Mouse (Mus musculus) lung, embryonic 16.5 days (tissue): ENCODE data around the gene Lgr6. TPM values are rescaled to one million over a fixed set of nuclear protein-coding genes. Genes with fewer than 3 reads are reported as not detected.

Experiments used
- ATAC-seq: fragments of 200-750 bp; cut with Nextera tagmentation; 2 replicates; pipeline ENCODE4 v1.8.0; 2017; ENCODE audit warnings: low read depth, mild to moderate bottlenecking, moderate library complexity
- H3K27ac ChIP-seq: fragments of 300-500 bp; sonication (generic); 2 replicates; pipeline ENCODE4 v1.5.1; 2014; ENCODE audit warnings: mild to moderate bottlenecking, control low read depth, low read length
- H3K27me3 ChIP-seq: fragments of 300-500 bp; sonication (generic); 2 replicates; pipeline ENCODE4 v1.6.1; 2014; ENCODE audit warnings: low read depth, low read length, mixed read lengths; ENCODE audit not compliant: control insufficient read depth, insufficient read depth
- H3K36me3 ChIP-seq: fragments of 300-500 bp; sonication (generic); 2 replicates; pipeline ENCODE4 v1.6.1; 2014; ENCODE audit warnings: low read length; ENCODE audit not compliant: control insufficient read depth, insufficient read depth
- H3K4me1 ChIP-seq: fragments of 300-500 bp; sonication (generic); replicated peaks from 2 replicates; pipeline ENCODE4 v1.6.1; 2014; ENCODE audit warnings: low read length, mixed read lengths; ENCODE audit not compliant: control insufficient read depth, insufficient read depth
- H3K4me2 ChIP-seq: fragments of 300-500 bp; sonication (generic); 2 replicates; pipeline ENCODE4 v1.6.1; 2014; ENCODE audit warnings: low read depth, low read length, control low read depth
- H3K4me3 ChIP-seq: fragments of 300-500 bp; sonication (generic); 2 replicates; pipeline ENCODE4 v1.5.1; 2014; ENCODE audit warnings: mild to moderate bottlenecking, low read length, control low read depth
- H3K9ac ChIP-seq: fragments of 300-500 bp; sonication (generic); 2 replicates; pipeline ENCODE4 v1.6.1; 2014; ENCODE audit warnings: low read length, control low read depth
- H3K9me3 ChIP-seq: fragments of 300-500 bp; sonication (generic); 2 replicates; pipeline ENCODE4 v1.6.1; 2016; ENCODE audit warnings: low read length; ENCODE audit not compliant: control insufficient read depth
- WGBS: fragments of 180-500 bp; shearing (Covaris S2); extraction: QIAGEN DNeasy Blood & Tissue Kit; methylation state at CpG from one replicate; pipeline ENCODE4 v1.1.7; 2014; 5-methylcytosine and 5-hydroxymethylcytosine counted together
- polyA plus RNA-seq: library from polyadenylated mRNA; unstranded; fragments of >200 nt; fragmentation: Nextera tagmentation; extraction: Ambion mirVana; gene quantifications from 2 replicates; pipeline ENCODE4 v1.2.1, GENCODE M21; 2015

Lgr6 gene
- polyA plus RNA-seq, 1 experiment from 2014 or later = 9.2 TPM

GRCm38 (mm10) chr1:134987962-134988341 lies 117.1 kb downstream of the Lgr6 start:
- Histone ChIP-seq H3K4me3 (peak overlapping the region; percentile 45), H3K9me3 (no peaks in the 10 kb centered on the region), H3K27ac (no peak overlapping the region), H3K9ac (peak overlapping the region; percentile 54), H3K4me1 (peaks cover 9% of the 10 kb centered on the region), H3K4me2 (peak overlapping the region; percentile 84), H3K36me3 (no peaks in the 10 kb centered on the region), H3K27me3 (peaks cover 30% of the 10 kb centered on the region)
- WGBS = 10% methylated on average over 14 of the region's 14 CpGs
- peak; percentile 27 for ATAC-seq

GRCm38 (mm10) chr1:134987173-134987961 lies 117.7 kb downstream of the Lgr6 start:
- Histone ChIP-seq H3K27me3 (peaks cover 28% of the 10 kb centered on the region), H3K27ac (no peak overlapping the region), H3K4me3 (peak overlapping the region; percentile 45), H3K9me3 (no peaks in the 10 kb centered on the region), H3K36me3 (no peaks in the 10 kb centered on the region), H3K4me2 (peak overlapping the region; percentile 84), H3K4me1 (peaks cover 9% of the 10 kb centered on the region), H3K9ac (peak overlapping the region; percentile 54)
- WGBS = 30% methylated on average over 48 of the region's 48 CpGs
- peak; percentile 84 for ATAC-seq

GRCm38 (mm10) chr1:134972920-134973319 lies 132.2 kb downstream of the Lgr6 start:
- Histone ChIP-seq H3K4me2 (no peak overlapping the region), H3K27ac (no peak overlapping the region), H3K9me3 (no peaks in the 10 kb centered on the region), H3K9ac (no peak overlapping the region), H3K4me3 (no peak overlapping the region), H3K4me1 (no peaks in the 10 kb centered on the region), H3K27me3 (no peaks in the 10 kb centered on the region), H3K36me3 (peaks cover 26% of the 10 kb centered on the region)
- no peak for ATAC-seq
- WGBS = 63% methylated on average over 1 of the region's 1 CpGs

DNA sequence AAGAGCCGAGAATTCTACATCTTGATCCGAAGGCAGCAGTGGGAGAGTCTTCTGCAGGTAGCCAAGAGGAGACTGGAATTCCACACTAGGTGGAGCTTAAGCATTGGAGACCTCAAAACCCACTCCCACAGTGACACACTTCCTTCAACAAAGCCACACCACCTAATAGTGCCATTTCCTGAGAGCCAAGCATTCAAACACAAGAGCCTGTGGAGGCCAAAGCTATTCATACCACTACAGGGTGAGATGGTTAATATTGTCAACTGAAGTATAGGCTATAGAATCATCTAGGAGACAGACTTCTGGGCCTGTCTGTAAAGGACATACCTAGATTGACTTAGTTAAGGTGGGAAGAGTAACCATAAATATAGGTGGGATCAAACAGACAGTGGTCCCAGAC lies 139.6 kb downstream of the Lgr6 start:
- 89% methylated on average over 2 of the region's 2 CpGs for WGBS
- Histone ChIP-seq H3K36me3 (peaks cover 11% of the 10 kb centered on the region), H3K9ac (no peak overlapping the region), H3K9me3 (no peaks in the 10 kb centered on the region), H3K4me2 (no peak overlapping the region), H3K4me3 (no peak overlapping the region), H3K27ac (no peak overlapping the region), H3K27me3 (no peaks in the 10 kb centered on the region), H3K4me1 (peaks cover 13% of the 10 kb centered on the region)
- ATAC-seq = no peak

- under 1% methylated on average over 11 of the region's 11 CpGs for WGBS
- Histone ChIP-seq H3K27me3 (no peaks in the 10 kb centered on the region), H3K4me3 (peak overlapping the region; percentile 68), H3K36me3 (no peaks in the 10 kb centered on the region; the same call in 1 of the 2 replicates), H3K9ac (peak overlapping the region; percentile 69), H3K9me3 (no peaks in the 10 kb centered on the region), H3K4me1 (peaks cover 13% of the 10 kb centered on the region), H3K4me2 (peak overlapping the region; percentile 80), H3K27ac (peak overlapping the region; percentile 26; the same call in 1 of the 2 replicates)
- ATAC-seq = peak; percentile 64
Measured at GRCm38 (mm10) chr1:134962821-134963220, 142.3 kb downstream of the Lgr6 start.

DNA sequence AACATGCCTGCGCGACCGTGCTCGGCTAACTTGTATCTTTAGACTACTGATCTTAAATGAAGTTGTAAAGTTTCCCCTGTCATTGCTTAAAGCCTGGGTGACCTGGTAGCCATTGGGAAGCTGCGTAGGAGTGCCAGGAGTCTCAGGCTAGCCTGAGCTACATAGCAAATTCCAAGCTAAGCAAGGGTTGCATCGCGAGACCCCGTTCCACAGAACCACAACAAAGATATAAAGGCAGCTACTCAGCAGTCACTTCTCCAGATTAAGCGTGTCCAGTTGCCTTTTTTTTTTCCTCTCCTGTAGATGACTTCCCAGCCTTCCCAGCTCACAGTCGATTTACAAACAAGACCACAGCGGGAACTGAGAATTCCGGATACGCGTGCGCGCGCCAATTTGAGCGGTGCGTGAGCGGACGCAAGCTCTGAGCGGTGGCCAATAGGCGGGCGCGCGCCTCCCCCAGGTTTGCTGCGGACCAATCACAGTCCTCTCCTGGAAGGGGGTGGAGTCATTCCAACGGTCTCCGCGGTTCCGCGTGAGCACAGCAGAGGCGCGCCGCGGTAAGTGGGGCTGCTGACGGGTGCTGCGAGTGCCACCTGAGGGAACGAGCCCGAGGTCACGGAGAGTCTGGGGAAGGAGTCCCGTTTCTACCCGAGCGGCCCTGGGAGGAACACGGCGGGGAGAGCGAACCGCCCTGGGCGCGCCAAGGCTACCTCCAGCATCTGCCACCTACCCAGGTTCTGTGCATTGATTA lies 142.8 kb downstream of the Lgr6 start, which contains the start of gene Ube2t:
TSS of gene Ube2t (plus strand) at position 513 of the 751 bp plus-strand sequence.
- Histone ChIP-seq H3K9ac (peak within 1 kb of the TSS; percentile 69), H3K27me3 (no peaks in the 10 kb centered on the region), H3K4me3 (peak within 1 kb of the TSS; percentile 68), H3K4me2 (peak within 1 kb of the TSS; percentile 80), H3K4me1 (peaks cover 13% of the 10 kb centered on the region), H3K27ac (peak within 1 kb of the TSS; percentile 26; the same call in 1 of the 2 replicates), H3K36me3 (no peaks in the 10 kb centered on the region; the same call in 1 of the 2 replicates), H3K9me3 (no peaks in the 10 kb centered on the region)
- 2% methylated on average over 50 of the region's 50 CpGs for WGBS
- peak; percentile 100 for ATAC-seq

DNA sequence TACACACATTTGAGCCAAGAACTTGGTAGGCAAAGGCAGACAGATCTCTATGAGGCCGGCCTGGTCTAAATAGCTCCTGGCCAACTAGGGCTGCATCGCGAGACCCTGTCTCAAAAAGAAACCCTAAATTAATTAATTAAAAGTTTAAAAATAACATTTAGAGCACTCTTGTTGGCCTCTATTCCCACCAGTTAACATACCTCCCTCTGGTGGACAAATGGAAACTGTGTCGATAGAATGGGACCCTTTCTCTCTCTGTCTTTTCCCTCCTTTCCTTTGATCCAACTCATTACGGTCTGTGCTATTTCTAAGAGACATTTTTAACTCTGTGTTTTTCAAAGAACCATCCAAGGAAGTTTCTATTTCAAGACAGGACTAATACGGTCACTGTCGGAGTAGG lies 144.4 kb downstream of the Lgr6 start:
- WGBS = 53% methylated on average over 7 of the region's 7 CpGs
- H3K36me3 ChIP-seq = no peaks in the 10 kb centered on the region; the same call in 1 of the 2 replicates
- no peak overlapping the region for H3K4me2 ChIP-seq
- H3K9ac ChIP-seq = no peak overlapping the region
- no peak overlapping the region for H3K4me3 ChIP-seq
- H3K9me3 ChIP-seq = no peaks in the 10 kb centered on the region
- H3K27me3 ChIP-seq = no peaks in the 10 kb centered on the region
- peaks cover 13% of the 10 kb centered on the region for H3K4me1 ChIP-seq
- H3K27ac ChIP-seq = no peak overlapping the region
- no peak for ATAC-seq

DNA sequence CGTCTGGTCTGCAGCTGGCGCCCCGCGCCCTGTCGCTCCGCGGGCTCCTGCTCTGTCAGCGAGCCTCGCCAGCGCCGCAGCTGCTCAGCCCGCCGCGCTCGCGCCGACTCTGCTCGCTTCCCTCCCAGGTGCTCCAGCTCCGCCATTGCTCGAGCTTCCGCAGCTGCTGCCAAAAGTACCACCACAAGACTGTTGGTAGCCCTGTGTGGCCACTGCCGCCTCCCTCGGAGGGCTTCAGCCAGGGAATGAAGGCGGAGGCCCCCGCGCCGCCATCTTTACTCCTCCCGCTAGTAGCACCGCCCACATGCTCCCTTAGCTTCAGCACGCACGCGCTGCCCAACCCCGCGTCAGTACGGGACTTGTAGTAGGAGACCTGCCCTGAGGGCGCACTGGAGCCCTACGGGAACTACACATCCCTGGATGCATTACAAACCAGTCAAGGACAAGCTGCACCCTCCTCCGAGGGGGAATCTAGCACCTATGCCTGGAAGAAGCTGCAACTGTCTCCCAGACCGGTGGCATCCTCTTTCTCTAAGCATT lies 149.4 kb downstream of the Lgr6 start, which contains the start of gene Ppp1r12b:
TSS of gene Ppp1r12b (minus strand) at position 306 of the 540 bp plus-strand sequence.
- 0% methylated on average over 35 of the region's 39 CpGs for WGBS
- Histone ChIP-seq H3K27me3 (no peaks in the 10 kb centered on the region), H3K36me3 (no peaks in the 10 kb centered on the region), H3K4me2 (peak within 1 kb of the TSS; percentile 88), H3K27ac (peak within 1 kb of the TSS; percentile 90), H3K9ac (peak within 1 kb of the TSS; percentile 97), H3K4me3 (peak within 1 kb of the TSS; percentile 95), H3K9me3 (no peaks in the 10 kb centered on the region), H3K4me1 (peaks cover 6% of the 10 kb centered on the region)
- peak; percentile 99 for ATAC-seq
